In genomic region chr4:116074861-116075620, GRCm38 (mm10) we compare ENCODE assay signal across 8 mouse cellular contexts. TPM values are rescaled to one million over a fixed set of nuclear protein-coding genes. Genes with fewer than 3 reads are reported as not detected.
DNase-seq lines count a peak whose midpoint lies in the region; ATAC-seq lines count a peak whose summit lies in the region.

Gene Uqcrh, minus strand, starts transcription at chr4:116075071.
Gene Lrrc41, plus strand, starts transcription at chr4:116075269.

- peak within 1 kb of the TSS; percentile 91 for H3K4me2 ChIP-seq in hindbrain, embryonic 15.5 days

- no peaks in the 10 kb centered on the region for H3K9me3 ChIP-seq in hindbrain, embryonic 15.5 days

- peak within 1 kb of the TSS; percentile 92 for H3K9ac ChIP-seq in hindbrain, embryonic 15.5 days

- H3K36me3 ChIP-seq in hindbrain, embryonic 15.5 days: peaks cover 10% of the 10 kb centered on the region

- H3K27me3 ChIP-seq in hindbrain, embryonic 15.5 days: no peaks in the 10 kb centered on the region

- H3K4me1 ChIP-seq in hindbrain, embryonic 15.5 days (replicated peaks): peaks cover 38% of the 10 kb centered on the region

- peak; percentile 95 for ATAC-seq in hindbrain, embryonic 15.5 days (ENCODE audit: low FRiP score, low read depth)

- WGBS in hindbrain, embryonic 15.5 days: under 1% methylated on average over 54 of the region's 55 CpGs

- peak; percentile 93 for DNase-seq in T-cell, adult 2 months (ENCODE audit: low spot score)
- DNase-seq in cerebellum, postnatal 36 days: peak; percentile 95 to 97
- DNase-seq in frontal cortex, postnatal 36 days (ENCODE audit: low spot score in 2 of 2): peak; percentile 93 to 97
- peak; percentile 93 for DNase-seq in left cerebral cortex, adult 11 months (ENCODE audit: low spot score)
- peak; percentile 96 to 97 for DNase-seq in lung, postnatal 4 days
- DNase-seq in retina, postnatal 7 days (ENCODE audit: low read depth, low spot score): peak; percentile 96
- DNase-seq in urinary bladder, adult 2 months (ENCODE audit: low spot score): peak; percentile 97

- peak within 1 kb of the TSS; percentile 88 for H3K4me3 ChIP-seq in hindbrain, embryonic 15.5 days

- H3K27ac ChIP-seq in hindbrain, embryonic 15.5 days (replicated peaks): peak within 1 kb of the TSS; percentile 96

RNA-seq across cellular contexts. Expression of gene Uqcrh, which starts in this region (rescaled TPM):
- 459 and 497 TPM in 2 replicates for polyA plus RNA-seq in hindbrain, embryonic 15.5 days (2015; fragmentation: Nextera tagmentation; extraction: Ambion mirVana)
- polyA plus RNA-seq in urinary bladder, adult 2 months (2012; rRNA removed): 669 and 757 TPM in 2 replicates

RNA-seq across cellular contexts. Expression of gene Lrrc41, which starts in this region (rescaled TPM):
- 74.3 and 77.3 TPM in 2 replicates for polyA plus RNA-seq in hindbrain, embryonic 15.5 days (2015; fragmentation: Nextera tagmentation; extraction: Ambion mirVana)
- 25.8 and 26.4 TPM in 2 replicates for polyA plus RNA-seq in urinary bladder, adult 2 months (2012; rRNA removed)

Comparison
In these comparisons a context has a peak if more than half of its experiments do, and no peak if none do; other contexts are left out.
1. Peak in every context shown above with its lines: DNase-seq, ATAC-seq, H3K4me3 ChIP-seq and H3K27ac ChIP-seq.